Mouse (Mus musculus) lung, postnatal 36 days (tissue): ENCODE measurements at regions not wholly inside any gene's neighbourhood (a gene's known extent, or its start where the extent isn't known, plus 50 kb on each side); places are given as distances from the start of the nearest gene placed in this dataset.

ENCODE experiments used
- DNase-seq: peaks from one replicate; pipeline ENCODE4 v3.0.0; 2022; ENCODE audit warnings: mixed read lengths

DNA sequence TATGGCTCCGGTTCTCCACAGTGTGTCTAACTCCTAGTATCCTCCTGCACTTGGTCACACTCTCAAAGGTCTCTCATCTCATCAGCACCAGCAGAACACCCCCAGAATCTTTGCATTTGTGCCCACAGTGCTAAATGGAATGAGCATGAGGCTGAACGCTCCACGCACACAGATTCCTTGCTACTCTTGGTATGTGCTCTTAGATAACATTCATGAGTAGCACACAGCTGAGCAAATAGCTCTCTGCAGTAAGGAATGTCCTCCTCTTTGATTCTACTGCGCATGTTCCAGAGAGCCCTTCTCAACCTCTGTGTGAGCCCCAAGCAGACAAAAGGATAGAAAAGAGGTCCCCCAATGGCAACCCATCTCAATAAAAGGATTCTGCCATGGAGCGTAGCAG, 326.1 kb upstream of the Zfp637 start:
- DNase-seq: peak; percentile 13

DNA sequence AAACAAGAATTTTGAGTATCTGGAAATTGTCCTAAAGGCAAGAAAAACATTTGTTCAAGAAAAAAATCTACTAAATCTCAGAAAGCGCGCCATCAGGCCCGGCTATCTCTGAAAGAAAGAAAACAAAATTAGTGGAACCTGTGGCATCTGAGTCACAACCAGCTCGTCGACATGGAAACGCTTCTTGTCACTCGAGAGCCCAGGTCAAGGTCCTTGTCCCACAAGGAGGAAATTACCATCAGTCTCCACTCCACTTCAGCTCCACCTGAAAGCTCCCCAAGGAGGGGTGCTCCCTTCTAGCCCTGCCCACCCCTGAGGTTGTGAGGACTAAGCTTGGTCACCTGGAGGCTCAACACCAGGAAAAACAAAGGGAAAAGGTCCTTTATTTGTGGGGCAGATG, 324.1 kb upstream of the Zfp637 start:
- DNase-seq: no peak

DNA sequence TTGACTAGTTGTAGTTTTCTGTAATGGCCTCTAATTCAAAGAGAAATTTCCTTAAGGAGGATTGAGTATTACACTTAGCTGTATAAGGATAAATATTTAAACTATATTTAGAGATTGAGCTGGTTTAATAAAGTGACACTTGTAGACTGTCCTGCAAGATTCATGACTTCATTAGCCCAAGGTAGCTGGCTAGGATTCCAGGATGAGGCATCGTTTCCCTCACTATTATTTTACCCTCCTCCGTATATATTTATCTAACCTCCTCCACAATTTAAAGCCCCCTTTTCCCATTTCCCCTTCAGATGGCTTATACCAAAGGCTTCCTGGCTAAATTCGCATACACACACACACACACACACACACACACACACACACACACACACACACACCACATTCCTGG, 322.0 kb upstream of the Zfp637 start:
- DNase-seq: no peak

DNA sequence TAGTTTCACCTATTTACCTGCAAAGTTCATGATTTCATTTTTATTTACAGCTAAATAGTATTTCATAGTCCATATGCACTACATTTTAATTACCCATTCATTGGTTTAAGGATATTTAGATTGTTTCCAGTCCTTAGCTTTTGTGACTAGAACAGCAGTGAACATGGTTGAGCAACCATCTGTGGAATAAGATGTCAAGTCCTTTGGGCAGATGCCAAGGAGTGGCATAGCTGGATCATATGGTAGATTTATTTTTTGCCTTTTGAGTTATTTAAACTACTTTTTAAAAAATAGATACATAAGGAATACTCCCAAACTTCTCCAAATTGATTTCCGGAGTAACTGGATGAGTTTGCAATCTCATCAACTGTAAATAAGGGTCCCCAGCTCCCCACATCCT, 321.5 kb upstream of the Zfp637 start:
- no peak for DNase-seq

DNA sequence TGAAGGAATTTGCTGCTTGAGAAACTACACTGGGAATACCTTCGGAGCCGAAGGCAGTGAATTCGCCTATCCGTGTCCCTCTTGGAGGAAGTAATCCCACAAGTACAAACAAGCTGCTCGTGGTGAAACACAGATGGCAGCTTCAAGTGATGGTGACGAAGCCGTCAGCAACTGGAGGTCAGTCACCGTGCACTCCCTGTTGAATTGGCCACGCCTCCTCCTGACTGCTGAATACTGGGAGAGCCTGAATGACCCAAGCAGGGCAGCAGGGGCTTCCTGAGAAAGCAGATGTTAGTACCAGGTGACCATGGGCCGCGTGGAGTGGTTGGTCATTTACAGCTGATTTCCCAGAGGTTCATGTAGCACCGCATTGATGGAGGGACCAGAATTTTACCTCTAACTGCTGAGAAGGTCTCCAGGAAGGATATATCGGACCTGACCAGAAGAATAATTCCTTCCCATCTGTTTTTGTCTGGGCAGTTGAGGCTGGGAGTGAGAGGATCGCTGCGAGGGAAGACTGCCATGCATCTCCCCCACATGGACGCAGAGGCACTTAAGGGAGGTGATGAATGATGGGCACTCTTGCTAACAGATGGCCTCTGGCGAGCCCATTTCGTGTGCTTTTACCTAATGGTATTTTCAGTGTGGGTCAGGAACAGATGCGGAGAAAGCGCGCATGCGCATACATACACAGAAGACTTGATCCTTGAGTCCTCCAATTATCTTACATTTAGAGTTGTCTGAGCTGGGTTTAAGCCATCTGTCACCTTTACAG, 314.6 kb upstream of the Zfp637 start:
- no peak for DNase-seq

DNA sequence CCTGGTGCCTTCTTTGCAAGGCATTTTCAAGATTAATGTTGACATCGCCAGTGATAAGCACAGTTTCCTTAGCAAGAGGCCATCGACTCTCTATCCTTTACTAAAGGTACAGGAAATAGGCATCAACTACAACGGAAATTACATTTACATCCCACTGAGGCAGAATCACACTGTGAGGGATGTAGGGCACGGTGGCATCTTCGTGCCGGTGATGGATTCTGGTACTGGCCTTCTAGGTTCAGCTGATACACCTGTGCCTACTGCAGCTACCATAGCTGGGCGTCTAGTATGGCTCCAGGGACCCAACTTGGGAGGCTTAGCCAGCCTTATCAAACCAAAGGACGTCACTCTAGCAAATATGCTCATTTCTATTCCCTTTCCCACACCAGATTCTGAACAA, 313.5 kb upstream of the Zfp637 start:
- DNase-seq: no peak

DNA sequence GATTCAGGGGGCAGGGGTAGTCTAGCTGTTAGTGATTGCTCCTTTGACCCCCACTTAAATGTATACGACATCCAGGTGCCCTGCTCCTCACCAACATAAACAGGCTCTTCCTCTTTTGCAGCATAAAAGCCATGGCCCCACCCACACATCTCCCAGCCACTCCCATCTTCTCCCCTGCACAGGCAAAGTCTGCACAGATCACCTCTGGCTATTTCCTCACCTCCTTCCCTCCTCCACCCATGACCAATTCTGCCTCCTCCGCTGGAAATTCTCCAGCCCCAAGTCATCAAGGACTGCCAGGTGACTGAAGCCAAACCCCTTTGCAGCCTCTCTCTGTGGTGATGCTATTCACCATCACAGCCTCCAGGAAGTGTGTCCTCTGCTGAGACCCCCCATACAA, 306.8 kb upstream of the Zfp637 start:
- DNase-seq: no peak

DNA sequence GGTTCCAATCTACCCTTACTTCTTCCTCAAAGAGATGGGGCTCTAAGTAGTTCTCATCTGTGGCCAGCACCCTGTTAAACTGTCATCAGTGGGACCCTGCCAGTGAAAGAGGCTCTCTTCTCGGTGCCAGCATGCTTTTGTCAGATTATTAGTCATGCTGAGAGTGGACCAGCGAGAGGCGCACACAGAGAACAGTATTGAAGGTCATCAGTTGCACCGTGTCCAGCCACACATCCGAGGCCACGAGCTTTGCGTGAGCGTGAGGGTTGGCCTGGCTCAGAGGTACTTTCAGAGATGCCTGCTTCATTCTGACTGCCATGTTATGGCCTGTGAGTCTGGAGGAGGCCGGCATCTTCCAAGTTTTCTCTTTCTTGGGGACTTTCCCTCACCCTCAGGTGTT, 306.0 kb upstream of the Zfp637 start:
- no peak for DNase-seq

DNA sequence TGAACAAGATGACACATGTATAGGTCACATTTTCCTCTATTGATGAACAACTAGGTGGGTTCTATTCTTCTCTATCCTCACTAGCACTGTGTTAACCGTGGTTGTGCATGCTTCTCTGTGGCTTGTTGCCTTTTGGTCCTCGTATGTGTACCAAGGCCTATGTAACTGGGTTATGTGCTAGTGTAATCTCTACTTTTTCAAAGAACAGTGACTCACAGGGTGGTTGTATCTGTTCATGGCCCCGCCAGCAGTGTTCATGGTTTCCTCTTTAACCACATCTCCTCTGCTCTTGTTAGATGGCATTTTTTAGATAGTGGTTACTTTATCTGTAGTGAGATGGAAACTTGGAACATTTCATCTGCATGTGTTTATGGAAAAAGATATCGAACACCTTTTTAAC, 304.9 kb upstream of the Zfp637 start:
- DNase-seq: no peak

DNA sequence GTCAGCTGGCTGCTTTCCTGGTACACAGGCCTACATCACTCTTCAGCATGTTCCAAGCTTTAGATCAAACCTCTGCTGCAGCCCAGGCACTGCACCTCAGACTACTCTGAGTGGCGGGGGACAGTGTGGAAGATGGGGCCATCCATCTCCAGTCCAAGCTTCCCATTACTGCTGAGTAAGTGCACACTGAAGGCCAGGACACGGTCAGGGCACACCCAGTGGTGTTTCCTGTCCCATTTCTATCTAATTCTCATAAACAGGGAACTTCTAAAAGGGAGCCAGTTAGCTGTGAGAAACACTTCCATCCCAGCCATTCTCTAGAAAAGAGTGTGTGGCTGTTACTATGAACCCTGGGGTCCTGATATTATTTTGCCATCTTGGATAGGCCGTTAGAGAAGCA, 298.5 kb upstream of the Zfp637 start:
- no peak for DNase-seq

DNA sequence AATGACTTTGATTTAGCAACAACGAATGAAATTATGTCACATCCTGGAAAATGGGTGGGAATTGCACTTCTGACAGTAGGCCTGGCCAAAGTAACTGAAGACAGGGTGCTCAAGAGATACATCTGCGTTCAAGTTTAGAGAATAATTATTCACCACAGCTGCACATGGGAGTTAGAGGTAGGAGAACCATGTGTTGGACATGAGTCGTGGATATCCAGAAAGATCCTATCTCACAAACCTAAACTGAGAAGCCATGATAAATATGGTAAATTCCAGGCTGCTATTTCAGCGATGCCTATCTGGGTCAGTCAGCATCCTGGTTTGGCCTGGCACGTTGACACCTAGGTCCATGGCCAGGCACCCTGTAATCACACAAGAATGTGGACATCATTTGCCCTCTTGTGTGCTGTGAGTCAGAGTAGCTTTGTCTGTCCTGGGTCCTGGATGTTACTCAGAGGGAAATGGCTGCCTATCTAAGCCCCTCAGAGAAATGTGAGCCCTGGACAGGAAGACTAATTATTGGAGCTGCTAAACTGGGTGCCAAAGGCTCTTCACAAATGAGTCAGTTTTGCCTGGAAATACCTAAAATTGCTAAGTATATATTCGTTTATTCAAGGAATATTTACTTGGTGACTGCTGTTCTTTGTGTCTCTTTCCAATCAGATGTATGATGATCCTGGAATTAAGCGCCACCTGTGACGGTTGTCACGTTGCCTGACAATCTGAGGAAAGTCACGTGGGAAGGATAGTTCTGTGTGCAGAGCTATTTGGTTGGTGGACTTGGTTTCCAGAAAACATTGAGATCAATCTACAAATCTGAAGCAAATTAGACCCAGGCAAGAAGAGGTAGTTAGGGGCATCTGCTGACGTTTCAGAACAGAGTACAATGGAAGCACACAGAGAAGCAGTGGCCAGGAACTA, 296.4 kb upstream of the Zfp637 start:
- no peak for DNase-seq

DNA sequence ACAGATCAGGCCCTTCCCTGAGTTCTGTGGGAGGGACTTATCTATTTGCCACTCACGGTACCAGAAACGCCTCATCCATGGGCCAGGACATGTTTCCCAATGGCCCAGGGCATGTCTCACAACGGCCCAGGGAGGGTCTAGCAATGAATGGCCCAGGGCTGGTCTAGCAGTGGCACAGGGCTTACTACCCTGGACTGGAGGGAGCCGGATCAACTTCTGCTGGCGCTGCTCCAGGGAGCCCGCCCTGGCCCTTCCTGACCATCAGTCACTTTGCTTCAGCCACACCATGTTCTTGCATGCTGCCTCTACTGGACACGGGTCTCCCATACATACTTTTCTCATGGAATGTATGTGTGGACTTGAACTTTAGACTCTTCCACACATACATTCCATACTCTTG, 290.1 kb upstream of the Zfp637 start:
- peak; percentile 45 for DNase-seq

DNA sequence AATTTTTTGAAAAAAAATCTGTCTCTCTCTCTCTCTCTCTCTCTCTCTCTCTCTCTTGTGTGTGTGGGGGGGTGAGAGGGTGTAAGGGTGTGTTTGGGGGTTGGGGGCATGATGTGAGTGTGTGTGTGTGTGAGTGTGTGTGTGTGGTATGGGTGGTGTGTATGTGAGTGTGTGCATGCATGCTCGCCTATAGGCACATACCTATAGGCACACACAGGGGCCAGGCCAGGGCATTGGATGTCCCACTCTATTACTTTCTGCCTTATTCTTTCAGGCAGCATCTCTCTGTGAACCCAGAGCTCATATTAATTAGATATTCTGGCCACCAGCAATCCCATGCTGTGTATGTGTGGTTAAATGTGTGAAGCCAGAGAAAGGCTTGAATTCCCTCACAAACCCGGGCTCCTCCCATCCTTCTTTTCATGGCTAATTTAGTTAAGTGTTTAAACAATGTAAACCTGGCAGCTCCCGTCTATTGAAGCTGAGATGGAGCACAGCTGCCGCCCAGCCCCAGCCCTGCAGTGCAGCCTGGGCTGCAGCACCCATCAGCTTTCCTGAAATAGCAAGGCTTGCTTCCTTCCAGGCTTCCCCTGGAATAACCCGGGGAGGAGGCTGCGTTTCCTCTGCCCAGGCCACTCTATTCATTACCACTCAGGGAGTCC, 288.8 kb upstream of the Zfp637 start:
- DNase-seq: peak; percentile 68

DNA sequence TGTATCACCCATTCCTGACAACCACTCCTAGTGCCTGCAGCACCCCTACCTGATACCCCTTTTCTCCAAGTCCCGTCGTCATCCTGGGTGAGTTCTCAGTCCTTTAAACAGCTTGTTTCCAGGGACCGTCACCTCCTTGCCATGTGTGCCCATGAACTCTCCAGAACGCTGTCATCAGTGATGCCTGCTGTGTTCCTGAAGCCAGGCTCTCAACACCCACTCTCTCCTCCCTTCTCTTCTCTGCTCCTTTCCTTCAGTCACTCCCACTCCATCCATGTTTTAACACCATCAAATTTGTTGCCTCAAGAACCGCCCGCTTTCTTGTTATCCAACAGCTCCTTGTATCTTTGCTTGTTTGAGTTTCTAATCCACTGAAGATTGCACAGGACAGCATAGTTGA, 277.8 kb upstream of the Zfp637 start:
- DNase-seq: no peak

DNA sequence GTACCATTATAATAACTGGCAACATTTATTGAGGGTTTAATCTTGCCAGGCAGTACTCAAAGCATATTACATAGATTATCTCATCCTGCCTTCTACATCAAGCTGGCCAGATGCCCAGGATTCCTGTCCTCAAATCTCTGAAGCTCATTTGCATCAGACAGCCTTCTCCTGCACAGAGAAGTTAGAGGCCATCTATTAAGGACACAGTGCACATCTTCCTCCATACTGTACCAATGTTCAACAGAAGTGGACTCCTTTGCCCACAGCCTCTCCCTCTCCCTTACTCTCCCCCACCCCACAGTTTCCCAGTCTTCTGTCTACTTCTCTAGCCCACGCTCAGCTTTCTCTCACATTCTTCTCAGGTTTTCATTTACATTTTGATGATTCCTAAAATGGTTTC, 277.3 kb upstream of the Zfp637 start:
- no peak for DNase-seq

DNA sequence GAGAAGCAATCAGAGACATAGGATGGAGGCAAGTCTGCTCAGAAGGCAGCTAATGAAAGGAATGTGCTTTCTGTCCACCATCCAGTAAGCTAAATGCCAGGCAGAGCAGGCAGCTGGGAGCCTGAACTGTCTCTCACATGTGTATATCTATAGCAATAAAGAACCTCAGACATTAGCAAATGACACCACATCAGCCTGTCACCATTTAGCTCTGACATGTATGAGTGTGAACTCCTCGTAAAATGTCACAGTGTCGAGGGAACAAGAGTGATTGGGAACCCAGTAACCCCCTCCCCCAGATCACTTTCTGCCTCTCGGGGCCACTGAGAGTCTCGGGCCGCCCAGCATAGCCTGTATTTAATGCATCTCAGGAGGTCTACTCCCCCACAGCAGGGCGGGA, 274.2 kb upstream of the Zfp637 start:
- no peak for DNase-seq

DNA sequence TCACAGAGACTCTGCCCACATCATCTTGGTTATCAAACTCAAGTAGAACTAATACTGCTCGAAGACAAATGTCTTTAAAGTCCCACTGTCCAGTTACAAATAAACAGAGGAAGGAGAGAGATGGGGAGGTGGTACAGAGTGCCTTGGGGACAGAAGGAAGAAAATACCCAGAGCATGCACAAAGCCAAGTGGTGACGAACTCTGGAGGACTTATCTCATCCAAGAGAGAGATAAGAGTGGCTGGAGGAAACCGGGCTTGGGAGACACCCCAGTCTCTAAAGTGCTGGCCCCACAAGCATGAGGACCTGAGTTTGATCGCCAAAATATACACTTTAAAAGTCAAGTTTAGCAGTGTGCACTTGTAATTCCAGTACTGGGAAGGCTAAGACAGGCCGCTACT, 273.3 kb upstream of the Zfp637 start:
- no peak for DNase-seq

DNA sequence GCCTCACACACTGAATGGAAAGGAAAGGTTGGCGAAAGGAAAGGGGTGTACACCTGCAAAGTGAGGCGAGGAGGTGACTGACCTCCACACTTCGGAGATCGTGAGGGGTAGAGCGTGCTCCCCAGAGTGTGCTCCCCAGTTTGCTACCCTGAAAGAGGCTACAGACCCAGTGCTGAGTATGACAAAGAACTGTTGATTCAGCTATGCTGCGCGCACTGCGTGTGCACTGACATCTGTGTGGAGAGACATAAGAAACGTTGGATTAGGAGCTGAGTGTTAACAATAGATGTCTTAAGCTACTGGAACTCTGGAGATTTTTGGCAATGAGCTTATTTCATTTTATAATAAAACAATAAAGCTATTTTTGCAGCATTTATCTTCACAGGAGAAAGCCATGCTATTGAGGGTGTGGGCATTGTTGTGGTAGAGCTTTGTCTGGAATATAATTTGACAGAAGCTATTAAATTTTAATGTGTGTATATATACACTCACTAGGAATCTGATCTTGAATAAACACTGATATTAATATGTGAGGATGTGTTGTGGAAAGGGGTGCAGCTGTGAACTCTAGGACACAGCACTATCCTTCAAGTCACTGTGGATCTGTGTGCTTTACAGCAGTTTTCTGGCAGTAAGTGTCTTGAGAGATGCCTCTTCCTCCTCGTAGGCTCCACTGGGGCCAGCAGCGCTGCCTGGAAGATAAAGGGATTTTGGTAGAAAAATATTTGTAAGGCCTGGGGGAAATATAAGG, 271.2 kb upstream of the Zfp637 start:
- no peak for DNase-seq

DNA sequence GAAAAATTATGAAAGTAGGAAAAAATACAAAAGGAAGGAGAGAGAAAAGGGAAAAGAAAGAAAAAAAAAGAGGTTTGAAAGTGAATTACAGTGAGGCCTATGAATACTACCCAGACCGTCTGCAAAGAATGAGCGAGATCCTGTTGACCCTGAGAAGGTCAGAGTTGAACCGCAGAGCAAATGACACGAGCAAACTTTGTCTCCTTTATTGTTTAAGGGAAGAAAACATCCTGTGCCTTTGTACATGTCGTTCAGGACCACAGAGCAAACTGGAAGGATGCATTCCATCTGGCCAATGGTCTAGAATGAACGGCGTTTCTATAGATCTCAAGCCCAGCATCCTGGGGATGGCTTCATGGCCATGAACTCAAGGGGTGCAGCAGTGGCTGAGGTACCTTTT, 270.6 kb upstream of the Zfp637 start:
- no peak for DNase-seq

DNA sequence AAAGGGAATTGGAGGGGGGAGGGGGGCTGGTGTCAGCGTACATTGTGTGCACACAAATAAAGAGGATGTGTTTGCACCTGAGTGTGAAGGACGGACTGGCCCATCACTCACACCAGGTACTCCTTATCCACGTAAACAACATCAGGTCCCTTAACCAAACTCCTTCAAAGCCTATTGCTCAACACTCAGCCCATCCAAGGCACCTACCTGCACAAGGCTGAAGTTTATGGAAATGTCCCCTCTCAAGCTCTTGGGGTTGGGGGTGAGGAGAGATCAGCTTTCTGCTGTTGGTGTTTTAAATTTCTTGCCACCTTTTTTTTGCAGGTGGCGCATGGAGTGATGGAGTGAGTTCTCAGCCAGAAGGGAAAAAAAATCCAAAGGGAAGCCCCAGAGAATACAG, 270.2 kb upstream of the Zfp637 start:
- no peak for DNase-seq

DNA sequence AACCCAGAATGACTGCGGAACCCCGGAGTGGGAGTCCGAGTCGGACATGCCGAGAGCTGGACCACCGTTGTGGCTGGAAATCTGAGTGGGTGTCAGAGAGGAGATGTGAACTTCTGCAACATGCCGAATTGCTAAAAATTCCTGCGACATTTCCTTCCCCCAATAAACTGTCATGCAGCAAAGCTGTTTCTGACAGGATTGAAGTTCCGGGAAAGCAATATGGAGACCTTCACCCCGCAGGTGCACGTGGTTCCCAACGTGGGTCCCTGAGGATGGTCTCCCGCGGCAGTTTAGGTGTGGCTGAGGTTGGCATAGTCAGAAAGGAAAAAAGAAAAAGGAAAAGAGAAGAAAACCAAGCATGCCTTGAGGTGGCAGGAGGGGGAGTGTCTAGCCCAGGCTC, 269.0 kb upstream of the Zfp637 start:
- DNase-seq: no peak

DNA sequence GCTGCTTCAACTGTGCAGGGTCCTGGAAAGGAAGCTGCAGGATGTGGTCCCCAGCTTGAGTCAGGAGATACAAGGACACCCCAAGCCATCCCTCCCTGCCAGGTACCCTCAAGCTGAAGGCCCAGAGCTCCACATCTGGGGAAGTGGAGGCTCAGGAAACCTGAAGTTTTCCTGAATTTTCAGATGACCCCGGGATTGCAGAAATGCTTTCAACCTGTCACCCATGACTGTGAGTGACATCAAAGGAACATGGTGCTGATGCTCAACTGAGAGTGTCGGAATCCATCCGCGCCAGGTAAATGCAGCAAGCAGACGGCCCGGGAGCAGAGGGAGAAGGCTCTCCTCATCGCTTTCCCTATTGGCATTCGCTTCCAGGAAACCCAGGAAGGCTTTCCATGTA, 267.6 kb upstream of the Zfp637 start:
- no peak for DNase-seq

DNA sequence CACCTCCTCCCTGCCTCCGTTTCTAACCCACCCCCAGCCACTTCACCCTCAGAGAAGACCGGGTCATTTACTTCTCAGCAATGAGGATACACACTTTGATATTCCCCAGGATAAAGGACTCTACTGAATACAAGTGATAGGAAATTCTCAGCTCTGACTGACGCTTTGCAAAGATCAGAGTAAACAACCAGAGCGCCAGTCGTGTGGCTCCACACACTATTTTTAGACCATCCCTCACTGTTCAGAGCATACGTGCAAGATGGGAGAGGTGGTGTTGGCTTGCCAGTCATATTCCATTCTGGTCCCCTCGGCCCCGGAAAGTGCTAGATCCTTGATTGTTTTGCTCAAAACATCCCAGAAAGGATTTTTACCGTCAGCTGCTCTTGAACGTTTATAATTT, 266.8 kb upstream of the Zfp637 start:
- DNase-seq: no peak
